Mouse (Mus musculus): ENCODE results near the gene Atp5g3. TPM values are rescaled to one million over a fixed set of nuclear protein-coding genes. Genes with fewer than 3 reads are reported as not detected.

The Atp5g3 gene
- polyA plus RNA-seq, 2 experiments from 2014 or later, result 324 to 345 TPM

DNA sequence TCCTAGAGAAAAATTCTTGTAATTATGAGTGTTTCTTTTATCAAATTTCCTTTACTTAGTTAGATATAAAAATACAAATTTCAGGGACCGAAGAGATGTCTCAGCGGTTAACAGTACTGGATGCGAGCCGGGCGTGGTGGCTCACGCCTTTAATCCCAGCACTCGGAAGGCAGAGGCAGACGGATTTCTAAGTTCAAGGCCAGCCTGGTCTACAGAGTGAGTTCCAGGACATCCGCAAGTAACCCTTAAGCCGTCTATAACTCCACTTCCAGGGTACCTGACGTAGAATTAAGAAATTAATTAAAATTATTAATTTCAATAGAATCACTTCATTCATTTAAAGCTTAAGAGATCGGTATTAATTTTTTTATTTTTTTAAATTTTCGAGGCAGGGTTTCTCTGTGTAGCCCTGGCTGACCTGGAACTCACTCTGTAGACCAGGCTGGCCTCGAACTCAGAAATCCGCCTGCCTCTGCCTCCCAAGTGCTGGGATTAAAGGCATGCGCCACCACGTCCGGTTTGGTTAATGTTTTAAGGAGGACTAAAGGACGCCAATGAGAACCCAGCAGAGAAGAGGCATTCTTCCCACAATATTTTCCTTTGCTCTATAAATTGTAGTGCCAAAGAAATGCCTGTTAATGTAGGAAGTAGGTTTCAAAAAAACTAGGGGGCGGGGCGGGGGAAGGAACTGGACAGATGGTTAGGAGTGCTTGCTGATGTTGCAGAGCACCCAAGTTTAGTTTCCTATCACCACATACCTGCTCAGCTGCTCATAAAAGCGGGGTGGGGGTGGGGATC, 17.5 kb downstream of the Atp5g3 start:
- no peak for ATAC-seq

DNA sequence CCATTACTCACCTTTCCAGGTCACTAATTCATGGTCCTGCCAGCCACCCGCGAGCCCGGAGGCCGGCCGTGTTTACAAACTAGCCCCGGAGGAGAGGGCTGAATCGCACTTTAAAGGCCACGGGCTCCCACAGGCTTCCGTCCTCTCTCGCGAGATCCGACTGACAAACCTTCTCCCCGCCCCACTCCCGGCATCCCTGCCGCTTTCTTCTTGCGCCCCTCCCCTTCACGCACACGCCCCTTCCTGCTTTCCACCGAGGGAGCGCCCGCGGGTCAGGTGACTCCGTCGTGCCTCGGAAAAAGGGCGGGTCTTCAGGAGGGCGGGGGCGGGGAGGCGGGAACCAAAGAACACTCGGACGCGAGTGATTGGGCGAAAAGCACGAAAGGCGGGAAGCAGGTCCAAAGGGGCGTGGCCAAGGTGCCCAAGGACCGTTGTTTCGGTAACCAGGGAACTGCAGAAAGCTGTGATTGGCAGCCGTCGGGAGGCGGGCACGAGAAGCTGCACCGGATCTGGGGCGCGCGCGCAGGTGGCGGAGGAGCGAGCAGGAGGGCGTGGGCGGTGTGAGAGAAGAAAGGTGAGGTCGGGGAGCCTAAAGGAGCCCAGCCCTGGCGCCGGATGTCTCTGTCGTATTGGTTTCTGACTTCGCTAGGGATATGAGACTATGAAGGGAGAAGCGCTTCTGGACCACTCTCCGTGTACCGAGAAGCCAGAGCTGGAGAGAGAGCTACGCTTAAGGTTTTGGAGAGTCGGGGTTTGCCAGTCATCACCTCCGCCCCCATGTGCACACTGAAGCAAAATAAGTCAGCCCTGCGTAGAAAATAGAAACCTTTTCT, 18.4 kb downstream of the Atp5g3 start, which contains the start of gene Atf2:
TSS of gene Atf2 (minus strand) at position 176 of the 833 bp plus-strand sequence.
- ATAC-seq, result peak; percentile 89

DNA sequence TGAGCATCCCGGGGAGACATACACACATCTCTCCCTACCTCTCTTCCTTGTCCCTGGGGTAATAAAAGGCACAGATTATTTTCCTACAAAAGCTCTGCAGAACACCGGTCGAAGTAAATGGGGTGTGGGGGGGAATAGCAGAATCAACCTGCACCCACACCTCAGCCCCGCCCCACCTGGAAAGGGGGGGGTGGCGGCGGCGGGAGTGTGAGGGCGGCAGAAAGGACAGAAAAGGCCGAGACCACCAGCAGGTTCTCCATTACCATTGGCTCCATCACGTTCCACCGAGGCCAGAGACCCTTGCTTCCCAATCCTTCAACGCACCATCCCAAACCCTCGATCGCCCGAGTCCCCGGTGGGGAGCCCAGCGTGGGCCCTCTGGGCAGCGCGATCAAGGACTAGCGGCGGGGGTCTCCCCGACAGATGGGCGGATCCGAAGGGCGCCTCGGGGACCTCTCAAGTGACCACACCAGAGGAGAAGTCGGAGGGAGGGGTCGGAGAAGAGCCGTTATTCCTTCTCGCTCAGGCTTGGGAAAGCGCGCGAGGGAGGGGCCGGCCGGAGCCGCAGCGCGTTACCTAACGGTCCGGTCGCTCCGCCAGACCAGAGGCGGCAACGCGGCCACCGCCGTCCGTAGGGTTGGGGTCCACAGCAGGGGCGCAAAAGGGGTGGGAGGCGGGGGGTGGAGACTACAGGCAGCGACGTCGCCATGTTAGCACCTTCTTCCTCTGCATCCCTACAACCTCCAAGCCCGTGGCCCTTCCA, 19.2 kb downstream of the Atp5g3 start:
- no peak for ATAC-seq

DNA sequence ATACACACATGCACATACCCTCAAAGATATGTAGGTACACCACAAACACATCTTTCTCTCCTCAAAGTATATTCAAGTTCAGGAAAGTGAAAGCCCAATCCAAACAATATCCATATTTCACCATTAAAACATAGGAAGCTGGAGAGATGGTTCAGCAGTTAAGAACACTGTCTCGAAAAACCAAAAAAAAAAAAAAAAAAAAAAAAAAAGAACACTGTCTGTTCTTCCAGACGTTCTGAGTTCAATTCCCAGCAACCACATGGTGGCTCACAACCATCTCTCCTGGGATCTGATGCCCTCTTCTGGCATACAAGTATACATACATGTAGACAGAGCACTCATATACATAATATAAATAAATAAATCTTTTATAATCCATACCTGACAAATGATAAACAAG, 25.1 kb downstream of the Atp5g3 start:
- ATAC-seq, result no peak

DNA sequence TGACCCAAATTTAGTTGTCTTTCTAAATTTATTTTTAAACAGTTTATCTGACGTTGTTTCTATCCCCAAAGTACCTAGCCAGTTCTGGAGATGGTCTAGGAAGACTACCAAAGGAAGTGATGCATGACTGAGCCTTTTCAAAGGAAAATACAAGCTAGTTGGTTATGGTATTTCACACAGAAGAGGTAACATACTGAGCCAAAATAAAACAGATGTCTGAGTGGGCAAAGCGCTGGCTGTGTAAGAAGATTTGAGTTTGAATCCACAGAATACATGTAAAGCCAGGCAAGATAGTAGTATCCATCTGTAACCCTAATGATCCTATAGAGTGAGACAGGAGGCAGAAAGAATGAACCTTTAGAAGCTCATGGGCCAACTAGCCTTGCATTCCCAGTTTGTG, 33.2 kb downstream of the Atp5g3 start:
- no peak for ATAC-seq

DNA sequence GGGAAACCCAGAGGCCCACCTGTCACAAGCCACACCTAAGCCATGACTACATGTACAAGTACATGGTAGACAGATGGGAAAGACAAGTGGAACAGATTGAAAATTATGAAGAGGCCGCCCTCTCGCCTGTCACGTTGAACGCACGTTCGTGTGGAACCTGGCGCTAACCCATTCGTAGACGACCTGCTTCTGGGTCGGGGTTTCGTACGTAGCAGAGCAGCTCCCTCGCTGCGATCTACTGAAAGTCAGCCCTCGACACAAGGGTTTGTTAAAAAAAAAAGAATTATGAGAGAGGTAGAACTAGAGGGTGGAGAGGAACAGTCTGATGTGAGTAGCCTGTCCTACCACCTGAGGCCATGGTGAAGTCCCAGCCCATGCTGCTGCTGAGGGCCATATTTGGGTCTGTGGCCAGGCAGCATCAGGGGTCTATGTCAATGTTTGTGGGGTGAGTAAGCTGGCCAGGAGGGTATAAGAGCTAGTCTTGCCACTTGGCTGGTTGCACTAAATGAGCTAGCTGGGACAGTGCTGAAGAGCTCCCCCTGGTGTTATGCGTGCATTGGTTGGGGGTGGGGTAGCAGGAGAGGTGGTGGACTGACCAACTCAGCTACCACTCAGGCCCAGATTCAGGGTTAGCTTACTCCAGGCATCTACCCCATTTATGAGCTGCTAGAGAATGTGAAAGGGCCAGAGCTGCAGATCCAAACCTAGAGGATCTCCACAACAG, 43.2 kb downstream of the Atp5g3 start:
- peak; percentile 61 for ATAC-seq

DNA sequence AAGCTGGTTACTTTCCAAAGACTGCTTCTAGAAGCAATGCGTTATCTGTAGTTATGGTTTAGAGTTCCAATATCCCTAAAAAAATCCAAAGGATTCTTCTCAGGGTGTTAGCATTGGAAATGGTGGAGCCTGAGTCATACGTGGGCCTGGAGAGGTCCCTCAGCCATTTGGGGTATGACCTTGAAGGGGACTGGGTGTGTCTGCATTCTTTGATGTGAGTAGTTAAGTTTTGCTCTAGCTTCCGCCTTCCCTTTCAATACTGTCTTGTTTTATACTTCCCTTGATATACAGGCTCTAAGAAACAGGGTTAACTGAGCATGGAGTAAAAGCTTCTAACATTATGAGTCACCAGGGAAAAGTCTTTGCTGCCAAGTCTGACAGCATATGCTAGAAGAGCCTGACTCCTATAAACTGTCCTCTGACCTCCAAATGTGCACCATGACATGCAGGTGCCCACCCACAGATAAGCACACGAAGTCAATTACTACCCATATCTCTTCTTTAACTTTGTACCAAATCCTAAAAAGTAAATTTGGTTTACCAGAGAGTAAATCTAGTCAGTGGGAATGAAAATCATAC, 51.0 kb downstream of the Atp5g3 start:
- ATAC-seq, result no peak

Other genes starting within 250 kb of the Atp5g3 start
- under 1 TPM in 1 of 2 experiments, not detected in 1; 0.65 TPM for gene Chn1, start 136.0 kb downstream of the Atp5g3 start, polyA plus RNA-seq (2017; shearing (Covaris generic))
- 10 to 100 TPM; 58.6 to 77.9 TPM for gene Atf2, start 18.7 kb downstream of the Atp5g3 start, polyA plus RNA-seq (2017; shearing (Covaris generic))

All from CD4-positive, CD25-positive, alpha-beta regulatory T cell, adult 4 months (primary cell).